Mouse (Mus musculus) E14TG2a.4 (cell line): ENCODE results near the gene Lpin2.

Source experiments
- CTCF ChIP-seq: conservative IDR thresholded peaks from 2 replicates; pipeline ENCODE4 v1.5.1; 2014; ENCODE audit warnings: low read length
- NANOG ChIP-seq: IDR thresholded peaks from 2 replicates; pipeline ENCODE4 v1.6.1; 2014; ENCODE audit warnings: borderline replicate concordance, low read length, mixed read lengths
- POU5F1 ChIP-seq: IDR thresholded peaks from 2 replicates; pipeline ENCODE4 v1.6.1; 2014; ENCODE audit warnings: low read length, borderline replicate concordance

DNA sequence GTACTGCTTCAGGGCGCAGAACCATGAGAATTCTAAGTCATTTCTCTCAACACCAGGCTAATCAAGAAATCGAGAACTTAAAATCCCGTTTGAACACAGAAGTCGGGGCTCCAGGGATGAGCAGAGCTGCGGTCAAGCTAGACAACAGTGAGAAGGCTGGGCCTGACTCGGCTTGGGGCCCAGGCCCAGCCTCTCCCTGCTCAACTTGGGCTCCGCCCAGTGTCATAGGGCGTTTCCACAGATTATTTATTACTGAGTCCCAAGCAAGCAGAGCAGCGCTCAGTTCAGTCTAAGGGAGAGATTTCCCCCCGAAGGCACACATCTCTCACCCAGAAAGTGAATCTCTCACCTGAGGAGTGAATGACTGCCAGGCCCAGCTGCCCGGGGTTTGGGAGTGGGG is 77.4 kb downstream of the Lpin2 start:
- TF ChIP-seq CTCF (no peak), NANOG (no peak), POU5F1 (no peak)
